Mouse (Mus musculus) layer of hippocampus, adult 9-10 months (tissue): Measurements from ENCODE around the gene Ccl3.

Experiments used
- DNase-seq: peaks from one replicate; pipeline ENCODE4 v3.0.0; 2022; ENCODE audit warnings: low spot score

Ccl3 gene

DNA sequence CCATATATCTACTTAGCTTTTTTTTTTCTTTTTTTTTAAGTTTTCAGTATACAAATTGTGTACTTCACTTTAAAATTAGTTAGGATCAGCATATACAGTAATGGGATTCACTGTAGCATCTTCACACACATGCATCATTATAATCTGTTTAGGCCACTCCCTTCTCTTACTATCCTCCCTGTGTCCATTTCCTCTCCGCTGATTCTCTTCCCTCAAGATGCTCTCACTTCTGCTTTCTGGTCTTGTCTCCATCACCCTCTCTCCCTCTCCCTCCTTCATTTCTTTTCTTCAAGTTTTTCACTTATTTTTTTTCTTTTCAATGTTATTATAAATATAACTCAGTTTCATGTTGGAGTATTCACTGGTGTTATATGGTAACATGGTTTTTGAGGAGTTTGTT lies 30.1 kb downstream of the Ccl3 start:
- DNase-seq, result no peak

DNA sequence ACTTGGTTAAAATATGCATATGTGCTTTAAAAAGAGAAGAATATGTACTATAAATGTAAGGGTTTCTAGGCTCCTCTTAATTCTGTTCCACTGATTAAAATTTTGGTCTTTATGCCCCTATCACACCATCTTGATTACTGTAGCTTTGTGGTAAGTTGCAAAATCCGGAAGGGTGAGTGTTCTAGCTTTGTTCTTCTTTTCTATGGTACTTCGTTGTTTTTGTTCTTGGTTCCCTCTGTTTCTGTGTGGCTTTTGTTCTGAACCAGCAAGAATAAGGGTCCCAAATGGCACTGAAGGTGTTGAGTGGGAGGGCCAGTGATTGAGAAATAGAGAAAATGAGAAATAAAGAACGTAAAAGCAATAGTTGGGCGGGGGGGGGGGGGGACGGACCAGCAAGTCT lies 30.9 kb downstream of the Ccl3 start:
- DNase-seq, result no peak

DNA sequence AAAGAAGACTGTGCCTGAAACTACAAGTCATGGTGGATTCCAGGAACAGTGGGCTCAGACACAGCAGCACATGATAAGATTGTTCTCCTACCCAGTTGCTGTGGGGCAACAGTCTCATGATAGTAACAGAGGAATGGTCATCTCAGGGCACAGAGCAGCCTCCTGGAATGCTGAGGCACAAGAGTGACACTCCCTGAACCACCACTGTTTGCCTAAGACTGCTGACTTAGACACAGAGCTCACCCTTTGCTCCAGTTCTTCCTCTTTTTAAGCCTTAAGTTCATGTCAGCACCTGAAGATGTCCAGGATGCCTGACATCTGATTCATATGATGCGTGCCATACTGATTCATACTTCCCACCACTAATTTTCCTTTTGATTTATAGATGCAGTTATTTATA lies 32.6 kb downstream of the Ccl3 start:
- no peak for DNase-seq

DNA sequence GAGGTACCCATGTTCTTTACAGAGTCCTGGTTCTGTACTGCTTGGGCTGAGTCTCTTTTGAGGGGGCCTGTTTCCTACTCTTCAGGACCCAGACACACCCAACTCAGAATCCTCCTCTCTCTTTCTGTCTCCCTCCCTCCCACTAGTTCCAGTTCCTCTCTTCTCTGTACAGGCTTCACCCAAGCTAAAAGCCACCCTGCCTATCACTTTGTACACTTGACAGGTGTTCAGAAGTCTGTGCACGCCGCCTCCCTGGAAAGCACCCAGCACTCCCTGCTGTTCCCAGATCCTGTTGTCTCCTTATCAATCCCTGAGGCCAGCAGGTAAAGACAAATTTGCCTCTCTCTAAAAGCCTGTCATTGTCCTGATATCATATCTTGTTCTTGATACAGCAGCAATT lies 38.3 kb downstream of the Ccl3 start:
- no peak for DNase-seq

DNA sequence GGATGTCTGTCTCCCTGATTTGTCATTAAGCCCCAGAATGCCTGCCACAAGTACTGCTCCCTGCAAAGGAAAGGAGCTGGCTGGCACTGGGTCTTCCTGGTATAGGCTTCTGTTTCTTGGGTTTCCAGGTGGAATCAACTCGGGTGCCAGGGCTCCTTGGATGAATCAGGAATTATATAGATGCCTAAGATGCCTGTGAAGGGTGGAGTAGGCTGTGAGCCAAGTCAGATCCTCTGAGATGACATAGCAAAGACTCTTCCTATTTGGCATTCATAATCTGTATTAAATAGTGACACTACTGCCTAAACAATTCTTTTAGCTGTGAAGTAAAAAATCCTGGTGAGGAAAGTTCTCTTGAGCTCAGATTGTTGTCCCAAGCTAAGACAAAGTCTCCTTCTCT lies 42.8 kb downstream of the Ccl3 start:
- DNase-seq, result no peak

DNA sequence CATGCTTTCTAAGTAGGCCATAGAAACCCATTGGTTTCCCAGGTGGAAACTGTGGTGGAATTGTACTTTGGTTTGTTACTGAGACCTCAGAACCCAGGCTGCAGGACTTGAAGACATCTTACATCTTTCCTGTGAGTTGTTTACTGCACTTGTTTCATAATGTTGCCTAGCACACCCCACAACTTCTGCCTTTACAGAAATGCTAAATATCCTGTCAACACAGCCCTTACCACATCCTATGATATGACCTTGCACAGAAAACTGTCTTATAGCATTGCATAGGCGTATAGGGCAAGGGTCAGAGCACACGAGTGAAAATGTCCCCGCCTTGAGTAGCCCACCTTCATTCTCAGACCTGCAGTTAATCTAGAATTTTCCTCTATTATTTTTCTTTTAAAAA lies 43.6 kb downstream of the Ccl3 start:
- no peak for DNase-seq

DNA sequence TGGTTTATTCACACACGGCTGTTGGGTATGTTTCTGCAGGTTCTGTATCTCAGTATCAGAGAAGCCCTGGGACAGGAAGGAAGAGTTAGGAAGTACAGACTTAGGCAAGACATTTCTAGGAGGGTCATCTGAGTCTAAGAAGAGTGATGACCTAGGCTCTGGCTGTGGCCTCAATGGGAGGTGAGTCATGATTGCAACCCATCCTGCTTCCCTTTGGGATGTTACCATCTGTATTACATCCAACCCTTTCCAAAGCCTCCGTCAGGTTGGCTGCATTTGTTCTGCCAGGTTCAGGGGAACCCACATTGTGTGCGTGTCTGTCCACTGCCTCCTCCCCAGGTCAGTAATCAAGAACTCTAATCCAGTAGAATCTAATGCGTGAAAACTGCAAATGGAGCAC lies 44.5 kb downstream of the Ccl3 start:
- no peak for DNase-seq

DNA sequence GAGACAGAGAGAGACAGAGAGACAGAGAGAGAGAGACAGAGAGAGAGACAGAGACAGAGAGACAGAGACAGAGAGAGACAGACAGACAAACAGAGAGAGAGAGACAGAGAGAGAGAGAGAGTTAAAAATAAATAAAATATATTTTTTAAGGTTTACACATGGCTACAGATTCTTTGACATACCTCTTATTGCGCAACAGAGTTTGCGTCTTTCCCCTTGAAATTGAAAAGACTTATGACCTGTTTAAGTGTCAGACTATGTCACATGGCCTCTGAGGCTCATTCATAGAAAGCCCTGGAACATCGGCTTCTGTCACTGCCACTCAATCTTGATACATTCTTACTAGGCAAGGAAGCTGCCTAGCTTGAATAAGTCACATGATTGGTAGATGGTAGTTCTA lies 45.8 kb downstream of the Ccl3 start:
- DNase-seq, result no peak

DNA sequence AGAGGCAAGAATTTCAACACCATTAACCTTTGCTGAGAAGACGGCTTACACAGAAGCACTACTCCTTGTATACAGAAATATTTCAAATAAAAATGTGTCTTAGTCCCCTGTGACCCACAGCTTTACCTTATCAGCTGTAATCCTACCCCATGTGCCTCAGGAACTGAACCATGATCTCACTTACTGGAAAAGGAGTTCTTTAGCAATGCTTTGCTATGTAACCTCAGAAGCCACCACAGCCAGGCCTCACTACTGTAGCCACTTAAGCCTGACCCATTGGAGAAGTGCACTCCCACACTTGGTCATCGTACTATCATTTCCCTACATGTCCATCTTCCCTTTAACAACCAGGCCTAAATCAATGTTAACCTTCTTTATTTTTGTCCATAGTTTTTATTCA lies 48.6 kb downstream of the Ccl3 start:
- no peak for DNase-seq

DNA sequence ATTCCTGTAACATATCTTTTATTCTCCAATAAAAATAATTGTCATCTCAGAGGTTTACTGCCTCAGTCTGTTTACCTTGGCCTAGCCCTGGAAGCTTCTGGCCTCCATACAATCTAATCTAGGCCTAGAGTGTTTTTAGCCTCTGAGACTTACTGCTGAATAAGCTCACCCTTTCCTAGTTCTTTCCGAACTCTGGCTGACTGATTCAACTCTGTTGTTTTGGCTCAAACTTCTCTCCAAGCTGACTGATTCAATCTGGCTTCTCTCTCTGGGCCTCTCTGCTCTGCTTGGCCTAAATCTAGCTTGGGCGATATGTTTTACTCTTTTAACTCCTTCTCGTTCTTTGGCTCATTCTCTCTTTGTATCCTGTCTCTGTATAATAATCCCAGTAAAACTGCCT lies 50.2 kb downstream of the Ccl3 start:
- no peak for DNase-seq

DNA sequence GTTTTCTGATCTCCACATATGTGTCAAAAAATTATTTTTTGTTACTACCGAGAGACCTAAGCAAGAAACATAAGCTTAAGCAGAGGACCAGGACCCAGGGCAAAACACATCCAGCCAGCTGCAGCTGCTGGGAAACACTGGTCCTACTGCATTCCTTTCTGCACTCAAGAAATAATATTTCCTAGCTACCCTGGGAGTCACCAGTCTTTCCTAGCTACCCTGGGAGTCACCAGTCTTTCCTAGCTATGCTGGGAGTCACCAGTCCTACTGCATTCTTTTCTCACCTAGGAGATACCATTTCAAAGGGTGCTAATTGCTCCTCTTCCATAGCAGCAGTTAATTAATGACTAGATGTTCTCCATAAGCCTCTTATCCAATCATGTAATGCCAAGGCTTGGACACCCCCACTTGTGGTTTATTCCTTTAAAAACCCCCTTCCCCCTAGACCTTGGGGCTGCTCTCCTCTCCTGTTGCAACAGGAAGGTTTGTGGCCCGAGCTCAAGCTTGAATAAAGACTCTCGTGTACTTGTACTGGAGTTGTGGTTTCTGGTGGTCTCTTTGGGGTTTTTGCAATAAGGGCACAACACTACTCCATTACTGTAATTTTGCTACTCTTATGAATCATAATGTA lies 50.8 kb downstream of the Ccl3 start:
- DNase-seq, result no peak
